Mouse (Mus musculus) urinary bladder, adult 18-20 months (tissue): ENCODE measurements around the gene Gm28870.
"Not testable (repeated sequence)": the region's sequence is repeated elsewhere in the genome, so short reads cannot be mapped to it uniquely, and the experiment has no call there.

Experiments
- DNase-seq, 2 experiments: peaks; one replicate each; pipeline ENCODE4 v3.0.0; 2022; ENCODE audit warnings: low spot score in 2 of 2, mixed read lengths in 2 of 2

The Gm28870 gene

GRCm38 (mm10) chrY:50096976-50097375 lies at the start of gene Gm28870:
Gm28870 (plus strand) TSS chrY:50097276.
- not testable (repeated sequence) for DNase-seq
